Mouse (Mus musculus): ENCODE measurements around the gene Rasd2. TPM values are rescaled to one million over a fixed set of nuclear protein-coding genes. Genes with fewer than 3 reads are reported as not detected.

The Rasd2 gene
- 1 to 10 TPM; 2.2 to 2.5 TPM for total RNA-seq (2021)
- long read RNA-seq, experiment 1 = 0 reads
- long read RNA-seq, experiment 2, partial matches to known transcripts = 0 of 2 reads
- long read RNA-seq, experiment 2, other reads (novel, unspliced or antisense) = 0 of 2 reads

DNA sequence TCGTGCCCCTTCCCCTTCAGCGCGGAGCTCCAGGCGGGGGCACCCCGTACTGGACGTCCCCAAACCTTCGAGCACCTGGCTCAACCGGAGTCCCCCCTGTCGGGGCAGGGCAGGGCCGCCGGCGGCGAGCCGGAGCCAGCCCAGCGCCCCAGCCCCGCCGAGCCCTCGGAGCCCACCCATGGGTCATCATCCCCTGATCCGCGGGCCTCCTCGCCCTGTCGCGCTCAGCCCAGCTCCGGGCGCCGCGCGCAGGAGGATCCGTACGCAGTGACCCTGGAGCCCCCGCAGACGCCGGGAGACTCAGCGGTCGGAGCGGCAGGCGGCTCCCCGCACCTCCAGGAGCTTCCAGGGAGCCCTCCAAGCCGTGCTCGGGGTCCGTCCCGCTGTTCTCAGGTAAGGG lies at the start of gene Rasd2:
TSS of gene Rasd2 (plus strand) at position 259 of the 400 bp plus-strand sequence.
- peak in 1 of 2 experiments; percentile 19 for DNase-seq
- intact Hi-C loops (cut with DNase I) = no loop called here

DNA sequence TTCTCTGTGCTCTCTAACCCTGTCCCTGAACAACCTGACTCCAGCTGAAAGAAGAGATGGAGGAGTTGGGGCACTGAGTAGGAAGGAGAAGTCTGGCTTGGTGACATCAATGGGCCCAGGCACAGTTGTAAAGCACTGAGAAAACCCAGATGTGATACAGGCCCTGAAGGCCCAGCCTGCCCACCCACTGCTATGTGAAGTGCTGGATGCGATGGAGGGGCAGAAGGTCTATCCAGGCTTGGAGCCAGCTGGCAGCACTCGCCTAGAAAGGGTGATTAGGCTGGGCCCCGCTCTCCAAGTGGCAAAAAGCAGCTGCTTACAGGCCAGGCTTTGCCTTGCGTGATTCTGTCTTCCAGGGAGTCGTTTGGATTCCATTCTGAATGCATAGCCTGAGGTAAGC lies 44.4 kb upstream of the Rasd2 start:
- peak in 1 of 2 experiments; percentile 32 for DNase-seq

GRCm38 (mm10) chr8:75172009-75172685 lies 41.6 kb upstream of the Rasd2 start:
- intact Hi-C loops (cut with DNase I) = no loop called here
- DNase-seq = no peak

More for the DNA sequence above, 44.4 kb upstream of the Rasd2 start:
- intact Hi-C loops (cut with DNase I) = no loop called here

DNA sequence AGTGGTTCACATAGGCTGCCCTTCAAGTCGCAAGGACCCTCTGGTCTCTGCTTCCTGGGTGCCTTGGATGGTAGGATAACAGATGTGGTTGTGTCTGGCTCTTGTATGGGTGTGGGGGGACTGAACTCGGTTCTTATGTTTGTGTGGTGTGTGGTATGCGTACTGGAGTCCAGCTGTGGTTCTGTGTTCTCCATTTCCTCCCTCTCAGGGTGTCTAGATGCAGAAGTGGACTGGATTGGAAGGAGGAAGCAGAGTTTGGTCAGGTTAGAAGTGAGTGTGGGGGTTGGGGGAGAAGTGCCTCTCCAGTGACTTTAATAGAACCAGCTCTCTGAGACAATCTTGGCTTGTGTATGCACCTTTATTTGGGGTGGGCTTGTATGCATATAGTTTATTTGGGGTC lies 20.7 kb upstream of the Rasd2 start:
- no peak for DNase-seq
- intact Hi-C loops (cut with DNase I) = no loop called here

- intact Hi-C loops (cut with DNase I) = no loop called here
- DNase-seq = no peak
Observed at GRCm38 (mm10) chr8:75194473-75195071, 19.2 kb upstream of the Rasd2 start.

DNA sequence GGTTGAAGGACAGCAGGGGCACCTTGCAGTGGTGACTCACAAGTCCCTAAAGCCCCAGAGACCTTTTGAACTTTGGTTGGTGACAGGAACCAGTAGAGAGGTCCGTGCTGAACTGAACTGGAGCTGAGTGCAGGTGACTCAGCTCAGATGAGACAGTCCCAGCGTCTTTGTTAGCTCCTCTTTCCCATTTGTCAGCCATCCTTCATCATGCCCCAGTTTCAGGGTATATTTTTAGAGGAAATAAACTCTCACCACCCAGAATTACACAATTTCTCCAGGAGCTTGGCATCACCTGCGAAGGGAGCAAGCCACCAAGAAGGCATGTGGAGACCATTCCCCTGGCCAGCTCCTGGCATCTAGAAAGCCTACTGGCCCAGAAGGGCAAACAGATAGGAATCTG lies 16.6 kb upstream of the Rasd2 start:
- intact Hi-C loops (cut with DNase I) = no loop called here
- DNase-seq = no peak

DNA sequence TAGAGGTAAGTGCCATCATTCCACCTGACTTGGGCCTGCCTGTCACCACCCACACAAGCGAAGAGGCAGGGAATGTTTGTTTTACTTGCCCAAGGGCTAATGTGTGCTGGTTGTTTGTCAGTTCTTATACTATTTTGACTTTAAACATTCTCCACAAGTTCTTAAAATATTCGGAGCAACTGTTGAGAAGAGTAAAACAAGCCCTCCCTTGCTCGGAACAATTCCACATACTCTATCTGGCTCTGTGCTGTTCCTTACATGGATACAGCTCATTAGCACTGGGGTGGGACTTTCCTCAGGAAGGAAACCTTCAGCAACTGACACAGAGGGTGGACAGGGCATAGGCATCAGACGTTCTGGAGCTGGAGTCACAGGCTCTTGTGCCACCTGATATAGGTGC lies 15.9 kb upstream of the Rasd2 start:
- intact Hi-C loops (cut with DNase I) = no loop called here
- no peak for DNase-seq

- DNase-seq = no peak
- intact Hi-C loops (cut with DNase I) = no loop called here
Observed at GRCm38 (mm10) chr8:75198300-75198699, 15.4 kb upstream of the Rasd2 start.

DNA sequence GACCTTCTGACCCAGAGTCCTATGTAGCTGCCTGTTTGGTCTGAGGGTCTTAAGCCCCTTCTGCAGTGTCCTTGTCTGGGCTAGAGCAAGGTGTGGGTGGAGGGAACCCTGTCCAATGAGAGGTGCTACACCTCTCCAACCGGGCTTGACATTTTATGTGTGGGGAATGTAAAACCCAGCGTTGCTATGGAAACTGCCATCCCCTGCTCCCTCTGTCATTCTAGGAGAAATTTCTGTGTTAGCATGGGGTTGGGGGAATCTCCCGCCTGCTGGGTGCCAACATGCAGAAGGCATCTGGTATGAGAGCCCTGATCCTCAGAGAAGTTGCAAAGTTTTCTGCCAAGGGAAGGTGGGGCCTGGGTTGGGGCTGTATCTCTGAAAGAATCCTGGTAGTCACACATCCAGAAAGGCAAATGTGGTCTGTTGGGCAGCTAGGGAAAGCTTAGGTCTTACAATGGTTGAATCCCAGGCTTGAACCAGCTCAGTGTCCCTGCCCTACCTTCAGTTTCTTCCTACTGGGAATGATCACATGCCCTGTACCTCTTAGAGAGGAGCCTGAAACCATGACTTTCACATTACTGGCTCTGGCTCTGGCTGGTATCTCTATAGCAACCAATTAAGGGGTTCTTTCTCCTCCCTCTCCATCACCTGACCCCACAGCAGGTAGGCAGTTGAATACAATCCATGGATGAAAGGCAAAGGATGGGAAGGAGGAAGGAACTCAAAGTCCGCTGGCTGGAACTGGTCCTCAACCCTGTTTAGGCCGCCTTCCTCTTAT lies 14.6 kb upstream of the Rasd2 start:
- intact Hi-C loops (cut with DNase I) = no loop called here
- DNase-seq = no peak

DNA sequence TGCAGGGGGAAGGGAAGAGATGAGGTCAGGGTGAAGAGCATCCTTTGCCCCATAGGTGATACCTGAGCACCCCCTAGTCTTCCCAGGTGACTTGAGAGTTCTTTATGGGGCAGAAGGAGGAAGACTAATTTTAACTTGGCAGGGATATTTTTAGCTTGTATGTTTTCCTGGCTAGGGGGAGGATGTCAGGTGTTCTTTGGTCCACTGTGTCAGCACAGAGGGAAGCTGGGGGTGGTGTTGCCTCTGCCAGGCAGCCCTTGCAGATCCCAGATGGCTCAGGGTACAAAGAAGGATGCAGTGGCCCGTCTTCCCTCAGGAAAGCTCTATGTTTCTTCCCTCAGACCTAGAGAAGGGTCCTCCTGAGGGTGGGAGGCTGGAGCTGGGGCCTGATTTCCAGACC lies 13.8 kb upstream of the Rasd2 start:
- no peak for DNase-seq
- intact Hi-C loops (cut with DNase I) = no loop called here

DNA sequence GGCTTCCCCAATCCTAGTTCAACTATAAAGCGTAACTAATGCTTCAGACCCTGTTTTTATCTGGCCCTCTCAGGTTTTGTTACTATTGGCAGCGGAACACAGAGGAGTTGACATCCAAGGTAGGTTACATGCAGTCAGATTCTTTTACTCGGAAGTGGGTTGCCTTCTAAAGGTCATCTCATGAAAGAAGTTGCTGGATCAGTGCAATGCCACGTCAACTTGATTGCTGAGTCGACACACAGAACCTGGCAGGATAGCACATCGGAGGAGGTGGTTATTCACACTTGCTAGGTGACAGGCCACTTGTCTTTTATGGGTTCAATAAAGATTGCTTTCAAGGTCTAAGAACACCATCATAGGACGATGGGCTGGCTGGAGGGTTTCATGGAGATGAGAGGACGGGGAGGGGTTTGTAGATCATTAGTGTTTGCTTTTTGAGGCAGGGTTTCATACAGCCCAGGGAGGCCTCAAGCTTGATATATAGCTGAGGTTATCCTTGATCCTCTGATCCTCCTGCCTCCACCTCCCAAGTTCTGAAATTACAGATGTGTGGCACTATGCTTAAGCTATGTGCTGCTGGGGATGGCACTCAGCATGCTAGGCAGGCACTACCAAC lies 11.6 kb upstream of the Rasd2 start:
- intact Hi-C loops (cut with DNase I) = no loop called here
- no peak for DNase-seq

- no peak for DNase-seq
- intact Hi-C loops (cut with DNase I) = no loop called here
Observed at GRCm38 (mm10) chr8:75202913-75203312, 10.8 kb upstream of the Rasd2 start.

GRCm38 (mm10) chr8:75203420-75203819 lies 10.3 kb upstream of the Rasd2 start:
- intact Hi-C loops (cut with DNase I) = no loop called here
- no peak for DNase-seq

DNA sequence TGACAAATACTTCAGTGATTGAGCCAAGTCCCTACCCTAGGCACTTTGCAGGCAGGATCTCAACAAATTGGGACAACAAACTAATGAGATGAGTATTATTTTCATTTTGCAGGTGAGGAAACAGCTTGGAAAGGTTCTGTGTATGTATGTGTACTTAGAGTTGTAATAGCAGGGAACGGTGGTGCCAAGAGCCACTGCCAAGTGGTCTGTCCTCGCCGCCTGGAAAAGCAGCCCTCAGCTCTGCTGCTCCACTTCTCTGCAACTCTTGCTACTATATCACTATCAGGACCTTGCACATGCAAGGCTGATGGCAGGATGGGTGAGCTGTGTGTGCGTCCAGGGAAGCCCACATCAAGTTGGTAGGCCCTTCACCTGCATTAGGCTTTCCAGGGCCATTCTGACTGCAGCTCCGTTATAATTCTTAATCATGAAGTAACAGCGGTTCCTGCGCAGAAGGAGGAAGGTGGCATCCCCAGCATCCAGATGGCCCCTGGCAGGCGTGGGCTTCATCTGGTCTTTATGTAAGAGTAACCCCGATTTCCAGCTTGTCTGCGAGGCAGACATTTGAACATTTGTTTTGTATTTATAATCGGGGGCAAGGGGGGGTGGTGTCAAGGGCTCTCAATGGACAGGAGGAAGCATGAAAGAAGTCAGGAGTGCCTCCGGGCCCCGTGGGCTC lies 9.4 kb upstream of the Rasd2 start:
- intact Hi-C loops (cut with DNase I) = no loop called here

GRCm38 (mm10) chr8:75211461-75211860 lies 2.3 kb upstream of the Rasd2 start:
- intact Hi-C loops (cut with DNase I) = no loop called here
- peak; percentile 30 to 32 for DNase-seq

More for the DNA sequence above, 9.4 kb upstream of the Rasd2 start:
- no peak for DNase-seq

DNA sequence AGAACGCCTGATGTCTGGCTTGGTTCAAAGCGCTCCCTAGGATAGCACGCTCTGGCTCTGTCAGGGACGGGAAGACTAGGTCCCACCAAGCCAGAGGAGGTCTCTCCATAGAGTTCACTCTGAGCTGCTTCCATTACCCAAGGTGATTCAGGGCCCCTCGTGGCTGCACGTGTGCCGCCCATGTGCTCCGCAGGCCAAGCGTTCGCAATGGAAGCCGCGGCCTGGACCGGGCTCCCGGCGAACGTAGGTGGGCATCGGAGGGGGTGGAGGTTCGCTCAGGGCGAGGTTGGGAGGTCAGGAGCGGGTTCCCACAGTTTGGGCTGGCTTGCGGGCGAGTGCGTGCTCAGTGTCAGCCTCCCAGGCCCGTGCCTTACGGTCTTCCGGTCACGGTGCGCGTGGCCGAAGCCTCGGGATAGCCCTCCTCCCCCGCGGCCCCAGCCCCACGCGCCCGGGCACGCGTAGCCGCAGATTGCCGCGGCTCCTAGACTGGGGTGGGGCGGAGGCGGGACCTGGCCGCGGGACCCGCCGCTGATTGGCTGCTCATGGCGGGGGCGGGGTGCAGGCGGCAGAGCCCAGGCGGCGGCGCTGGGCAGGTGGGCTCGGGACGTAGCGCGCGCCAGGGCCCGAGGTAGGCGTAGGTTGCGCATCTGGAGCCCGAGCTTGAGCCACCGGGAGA lies 975 bp upstream of the Rasd2 start:
- DNase-seq = peak; percentile 91
- intact Hi-C loops (cut with DNase I) = no loop called here

GRCm38 (mm10) chr8:75213307-75213651 lies 465 bp upstream of the Rasd2 start:
- intact Hi-C loops (cut with DNase I) = no loop called here
- no peak for DNase-seq

GRCm38 (mm10) chr8:75215046-75215445 lies 1.3 kb downstream of the Rasd2 start:
- intact Hi-C loops (cut with DNase I) = loop anchor here (5.0 kb wide), 1 partner anchor 143 kb away; no protein-coding TSS in a partner anchor
- DNase-seq = peak in 1 of 2 experiments; percentile 53

GRCm38 (mm10) chr8:75215931-75216330 lies 2.2 kb downstream of the Rasd2 start:
- intact Hi-C loops (cut with DNase I) = loop anchor here (5.0 kb wide), 1 partner anchor 144 kb away; no protein-coding TSS in a partner anchor
- DNase-seq = no peak

GRCm38 (mm10) chr8:75216886-75217285 lies 3.1 kb downstream of the Rasd2 start:
- intact Hi-C loops (cut with DNase I) = loop anchor here (5.0 kb wide), 1 partner anchor 145 kb away; no protein-coding TSS in a partner anchor

More at GRCm38 (mm10) chr8:75216886-75217285, 3.1 kb downstream of the Rasd2 start:
- no peak for DNase-seq

All from heart, postnatal 14 days (tissue).